Mouse (Mus musculus): ENCODE data around the gene Amer2.
"Not testable (repeated sequence)": the region's sequence is repeated elsewhere in the genome, so short reads cannot be mapped to it uniquely, and the experiment has no call there.

The Amer2 gene

DNA sequence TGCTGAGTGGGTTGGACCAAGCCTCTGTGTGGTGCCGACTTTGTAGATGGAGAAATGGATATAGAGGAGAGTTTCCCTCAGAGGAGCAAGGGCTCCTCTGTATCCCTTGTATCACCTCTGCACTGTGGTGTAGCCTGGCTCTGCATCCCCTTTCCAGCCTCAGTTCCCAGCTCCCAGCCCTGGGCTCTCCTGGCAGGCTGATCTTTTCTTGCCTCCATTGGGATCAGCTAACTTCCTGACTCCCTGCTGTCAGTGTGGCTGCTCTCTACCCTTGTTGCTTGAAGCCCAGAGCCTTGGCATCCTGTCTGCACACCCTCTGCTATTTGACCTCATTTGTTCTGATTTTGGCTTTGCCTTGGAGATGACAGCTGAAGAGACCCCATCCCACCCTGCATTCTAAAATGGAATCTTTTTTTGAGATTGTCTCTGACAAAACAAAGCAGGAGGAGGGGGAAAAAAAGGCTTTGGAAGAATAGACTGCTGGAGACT is at the start of gene Amer2:
Amer2 (plus strand) TSS at position 439 of the 489 bp plus-strand sequence.
- no peak for DNase-seq (ENCODE audit: low spot score in 2 of 2)

DNA sequence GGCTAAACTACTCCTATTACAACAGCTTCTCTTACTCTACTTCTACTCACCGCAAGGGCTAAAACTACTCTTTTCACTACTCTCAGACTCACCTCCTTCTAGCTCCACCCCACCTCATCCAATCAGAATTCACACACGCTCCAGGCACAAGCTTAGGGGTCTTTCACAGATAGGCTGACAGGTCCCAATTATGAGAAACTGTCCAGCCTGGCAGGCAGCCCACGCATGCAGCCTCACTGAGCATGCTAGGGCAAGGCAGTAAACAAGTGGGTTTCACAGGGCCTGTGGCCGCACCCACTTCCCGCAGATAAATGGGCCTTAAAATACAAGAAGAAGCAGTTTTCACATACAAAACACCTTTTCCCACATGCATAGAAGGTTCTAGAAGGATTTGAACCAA is 33.1 kb upstream of the Amer2 start:
- not testable (repeated sequence) for DNase-seq (ENCODE audit: low spot score in 2 of 2)

DNA sequence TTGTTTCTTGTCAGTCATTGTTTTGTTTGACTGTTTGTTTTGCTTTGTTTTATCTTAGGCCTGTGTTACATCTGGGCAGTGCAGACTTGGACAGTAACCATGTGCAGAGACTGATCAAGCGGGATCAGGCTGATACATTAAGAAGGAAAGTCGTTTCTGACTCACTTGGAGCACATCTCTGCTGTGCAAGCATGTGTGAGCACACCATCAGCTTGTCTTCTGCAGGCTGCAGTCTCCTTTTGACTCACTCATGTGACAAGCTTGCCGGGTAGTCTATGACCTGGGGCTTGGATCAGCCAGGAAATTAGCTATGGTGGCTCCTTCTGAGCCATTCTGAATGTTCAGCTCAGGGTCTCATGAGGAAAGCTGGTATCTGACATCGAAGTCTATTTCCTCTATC is 32.5 kb upstream of the Amer2 start:
- DNase-seq (ENCODE audit: low spot score in 2 of 2), result no peak

DNA sequence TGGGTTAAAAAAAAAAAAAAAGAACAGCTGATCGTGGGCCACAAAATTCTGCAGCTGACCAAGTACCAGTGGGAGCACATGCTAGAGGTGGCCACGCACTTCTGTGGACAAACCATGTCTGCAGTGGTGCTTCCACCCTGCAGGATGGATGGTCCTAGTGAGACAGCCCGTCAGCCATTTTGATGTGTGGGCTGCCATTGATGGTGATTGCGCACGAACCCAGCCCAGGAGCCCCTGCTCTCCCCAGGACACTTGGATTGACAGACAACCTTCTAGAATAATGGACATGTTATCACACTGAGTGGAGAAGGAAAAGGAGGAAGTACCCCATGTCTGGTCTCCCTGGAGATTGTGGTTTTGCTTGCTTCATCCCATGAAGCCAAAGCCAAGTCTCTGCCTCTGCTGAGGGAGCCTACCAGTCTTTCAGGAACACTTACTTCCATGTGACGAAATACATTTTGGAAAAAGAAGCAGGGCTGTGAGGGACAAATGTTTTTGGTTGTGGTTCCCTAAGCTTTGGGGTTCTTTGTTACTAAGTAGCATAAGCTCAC is 27.7 kb upstream of the Amer2 start:
- no peak for DNase-seq (ENCODE audit: low spot score in 2 of 2)

DNA sequence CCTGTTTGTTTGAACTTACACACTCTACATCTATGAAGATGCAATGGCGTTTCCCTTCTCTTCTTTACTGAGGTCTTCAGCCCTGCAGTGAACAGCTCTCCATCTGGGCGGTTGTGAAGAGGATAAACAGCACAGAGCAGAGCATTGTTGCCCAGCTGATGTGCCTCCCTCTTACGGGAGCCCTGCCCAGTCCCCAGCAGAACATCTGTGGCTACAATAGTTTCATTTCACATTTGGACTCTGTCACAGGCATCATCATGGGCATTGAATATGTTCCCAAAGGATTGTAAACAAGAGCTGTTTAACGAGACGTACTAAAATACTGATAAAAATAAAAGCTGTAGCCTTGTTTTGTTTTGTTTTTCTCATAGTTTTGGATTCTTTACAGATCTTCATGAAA is 14.7 kb upstream of the Amer2 start:
- DNase-seq (ENCODE audit: low spot score in 2 of 2), result no peak

DNA sequence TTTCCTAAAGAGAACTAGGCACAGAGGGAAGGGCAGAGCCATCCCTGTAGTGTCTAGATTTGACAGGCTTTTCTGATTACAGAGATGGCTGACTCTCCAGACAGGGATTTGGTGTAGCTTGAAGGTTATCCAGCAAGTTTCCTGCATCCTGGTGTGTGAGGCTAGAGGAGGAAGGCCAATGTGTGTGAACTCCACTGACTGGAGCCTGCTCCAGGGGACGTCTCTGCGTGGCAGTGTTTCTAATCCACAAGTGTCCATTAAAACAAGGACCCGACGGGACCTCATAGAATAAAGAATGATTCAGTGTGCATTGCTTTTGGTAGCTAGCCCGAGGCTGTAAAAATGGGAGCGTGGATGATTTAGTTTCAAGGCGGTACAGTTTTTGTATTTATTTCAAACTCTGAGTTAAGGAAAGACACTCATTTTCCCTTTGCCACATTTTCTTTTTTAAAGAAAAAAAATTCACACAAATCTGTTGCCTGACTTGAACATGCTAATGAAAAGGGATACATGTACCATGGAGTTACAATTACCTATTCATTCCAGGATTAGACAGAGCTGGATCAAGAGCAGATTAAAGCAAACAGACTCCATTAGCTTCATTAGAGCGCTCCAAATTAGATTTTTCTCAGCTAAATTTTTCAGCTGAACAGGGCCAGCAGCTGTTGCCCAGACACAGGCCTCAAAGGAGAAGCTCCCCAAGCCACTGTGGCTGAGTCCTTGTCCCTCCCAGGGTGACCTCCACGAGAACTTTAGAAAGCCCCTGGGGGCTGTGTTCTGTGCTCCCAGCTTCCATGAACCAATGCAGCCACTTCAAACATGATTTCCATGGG is 11.5 kb upstream of the Amer2 start:
- DNase-seq (ENCODE audit: low spot score in 2 of 2), result no peak

DNA sequence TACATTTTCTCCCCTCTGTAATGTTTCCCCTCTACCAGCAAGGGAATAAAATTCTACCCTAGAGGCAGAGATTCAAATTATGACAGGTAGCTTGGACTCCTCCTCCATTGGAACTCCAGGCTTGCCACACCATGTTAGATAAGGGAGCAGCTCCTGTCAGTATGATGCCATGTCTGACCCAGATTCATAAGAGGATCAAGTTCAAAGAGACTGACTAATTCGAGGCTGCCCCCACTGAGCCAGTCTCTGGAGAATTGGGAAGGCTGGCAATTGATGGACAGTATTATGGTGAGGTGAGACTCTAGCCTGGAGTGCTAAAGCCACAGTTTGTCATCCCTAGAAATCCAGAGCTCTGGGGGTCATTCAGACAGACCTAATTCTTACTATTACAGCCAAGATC is 6.3 kb upstream of the Amer2 start:
- no peak for DNase-seq (ENCODE audit: low spot score in 2 of 2)

DNA sequence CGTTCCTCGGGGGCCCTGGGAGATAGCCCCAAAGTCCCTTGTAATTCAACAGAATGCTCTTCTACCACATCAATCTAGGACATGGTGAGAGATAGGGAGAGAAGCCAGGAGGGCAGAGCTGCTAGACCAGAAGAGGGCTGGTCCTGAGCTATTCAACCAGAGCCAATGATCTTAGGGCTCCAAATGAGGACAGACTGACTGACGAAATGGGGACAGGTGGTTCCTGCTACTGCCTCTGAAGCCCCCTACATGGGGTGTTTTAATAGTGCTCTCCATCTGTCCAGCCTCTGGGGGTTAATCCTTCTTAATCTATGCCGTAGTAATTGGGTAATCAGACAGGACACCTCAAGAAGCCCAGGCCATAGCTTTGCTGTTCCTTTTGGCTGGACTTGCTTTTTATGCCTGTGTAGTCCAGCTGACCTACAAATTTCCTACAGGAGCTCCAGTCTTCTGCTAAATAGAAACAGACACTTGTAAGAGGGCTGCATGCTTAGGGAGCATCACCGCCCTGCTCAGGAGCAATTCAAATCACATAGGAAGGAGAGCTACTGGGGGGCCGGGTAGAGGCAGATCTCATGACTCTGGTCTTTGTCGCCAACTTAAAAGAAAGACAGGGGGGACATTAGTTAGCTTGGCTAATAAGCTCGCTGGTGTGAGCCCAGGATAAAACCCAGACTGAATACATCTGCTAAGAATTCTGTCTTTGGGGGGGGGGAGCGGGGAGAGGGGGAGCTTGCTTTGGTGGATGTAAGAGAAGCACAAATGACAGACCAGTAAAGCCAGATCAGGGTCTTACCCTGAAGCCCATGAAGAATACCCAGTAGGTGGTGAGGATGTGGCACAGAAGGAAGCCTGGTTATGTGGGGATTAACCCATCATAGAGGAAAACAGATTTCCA is 4.0 kb upstream of the Amer2 start:
- DNase-seq (ENCODE audit: low spot score in 2 of 2), result no peak

DNA sequence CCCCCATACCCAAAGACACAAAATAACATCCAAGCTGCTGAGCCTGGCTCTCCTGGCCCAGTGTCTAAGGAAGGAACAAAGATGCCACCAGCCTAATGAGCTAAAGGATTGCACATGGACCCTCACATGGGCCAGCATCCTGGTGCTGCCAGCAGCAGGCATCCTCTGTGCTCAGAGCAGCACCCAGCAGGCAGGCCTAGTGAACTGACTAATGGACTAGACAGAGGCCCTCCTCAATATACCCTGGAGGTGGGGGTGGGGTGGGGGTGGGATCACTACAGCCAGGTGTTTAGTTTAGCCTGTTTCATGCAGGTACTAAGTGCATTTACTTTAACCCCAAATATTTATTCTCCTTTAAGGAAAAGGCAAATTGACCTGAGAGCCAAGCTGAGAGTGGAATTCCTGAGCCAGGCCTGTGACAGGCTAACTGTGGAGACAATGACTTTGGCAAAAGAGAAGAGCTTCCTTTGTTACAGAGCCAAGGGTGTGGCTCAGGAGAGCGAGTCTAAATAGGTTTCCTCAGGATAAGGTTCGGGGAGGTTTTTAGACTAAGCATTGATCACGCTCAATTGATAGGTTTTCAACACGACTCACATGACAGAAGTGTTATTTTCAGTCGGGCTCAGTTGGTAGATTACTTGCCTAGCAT is 3.3 kb upstream of the Amer2 start:
- no peak for DNase-seq (ENCODE audit: low spot score in 2 of 2)

DNA sequence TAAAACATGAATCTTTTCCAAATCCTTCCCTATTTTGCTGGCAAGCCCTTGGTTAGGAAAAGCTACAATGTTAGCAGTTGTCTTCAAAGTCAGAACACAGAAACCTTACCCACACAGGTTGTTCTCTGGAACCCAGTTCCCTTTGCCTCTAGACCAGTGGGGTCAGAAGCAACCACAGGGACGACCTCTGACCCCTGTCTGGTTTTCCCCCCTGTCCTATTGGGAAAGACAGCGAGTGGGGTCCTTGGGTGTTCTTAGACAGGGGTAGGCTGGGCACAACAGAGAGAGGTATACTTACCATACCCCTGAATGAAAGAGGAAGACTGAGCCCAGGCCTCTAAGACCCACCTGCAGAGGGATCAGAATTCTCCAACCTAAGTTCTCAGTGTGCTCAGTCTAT is 4.0 kb downstream of the Amer2 start:
- DNase-seq (ENCODE audit: low spot score in 2 of 2), result no peak

DNA sequence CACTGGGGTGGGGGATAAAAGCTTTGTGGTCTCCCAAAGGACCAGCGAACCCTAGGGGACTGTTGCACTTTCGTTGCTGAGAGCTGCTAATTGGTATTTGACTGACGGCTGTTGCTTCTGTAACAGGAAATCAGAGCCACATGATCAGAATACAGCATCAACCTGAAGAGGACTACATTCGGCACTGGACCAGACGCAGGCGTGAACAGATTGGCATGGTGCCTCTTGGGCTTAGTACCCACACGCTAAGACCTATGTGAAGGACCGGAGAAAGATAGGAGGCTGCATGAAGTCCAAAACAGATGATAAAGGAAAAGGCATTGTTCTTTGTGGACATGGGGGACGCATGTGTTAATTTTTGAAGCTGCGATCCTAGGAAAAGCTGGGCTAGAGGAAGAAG is 4.5 kb downstream of the Amer2 start:
- DNase-seq (ENCODE audit: low spot score in 2 of 2), result peak in 1 of 2 experiments; percentile 42

DNA sequence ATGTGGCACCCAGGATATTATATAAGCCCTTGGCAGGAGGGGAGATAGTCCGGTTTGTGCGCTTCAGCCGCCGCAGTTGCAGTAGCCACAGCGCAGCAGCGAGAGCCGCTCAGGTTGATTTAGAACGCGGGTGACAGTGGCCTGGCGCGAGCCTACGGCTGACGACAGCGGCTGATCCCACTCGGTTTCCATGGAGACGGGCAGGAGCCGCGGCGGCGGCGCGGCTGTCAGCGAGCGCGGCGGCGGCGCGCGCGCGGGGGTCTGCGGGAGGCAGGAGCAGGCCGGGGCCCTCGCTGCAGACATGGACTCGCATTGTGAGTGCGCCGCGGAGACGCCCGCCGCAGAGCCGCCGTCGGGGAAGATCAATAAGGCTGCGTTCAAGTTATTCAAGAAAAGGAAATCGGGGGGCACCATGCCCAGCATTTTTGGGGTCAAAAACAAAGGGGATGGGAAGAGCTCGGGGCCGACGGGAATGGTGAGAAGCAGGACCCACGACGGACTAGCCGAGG is 5.1 kb downstream of the Amer2 start:
- DNase-seq (ENCODE audit: low spot score in 2 of 2), result peak; percentile 83 to 88

DNA sequence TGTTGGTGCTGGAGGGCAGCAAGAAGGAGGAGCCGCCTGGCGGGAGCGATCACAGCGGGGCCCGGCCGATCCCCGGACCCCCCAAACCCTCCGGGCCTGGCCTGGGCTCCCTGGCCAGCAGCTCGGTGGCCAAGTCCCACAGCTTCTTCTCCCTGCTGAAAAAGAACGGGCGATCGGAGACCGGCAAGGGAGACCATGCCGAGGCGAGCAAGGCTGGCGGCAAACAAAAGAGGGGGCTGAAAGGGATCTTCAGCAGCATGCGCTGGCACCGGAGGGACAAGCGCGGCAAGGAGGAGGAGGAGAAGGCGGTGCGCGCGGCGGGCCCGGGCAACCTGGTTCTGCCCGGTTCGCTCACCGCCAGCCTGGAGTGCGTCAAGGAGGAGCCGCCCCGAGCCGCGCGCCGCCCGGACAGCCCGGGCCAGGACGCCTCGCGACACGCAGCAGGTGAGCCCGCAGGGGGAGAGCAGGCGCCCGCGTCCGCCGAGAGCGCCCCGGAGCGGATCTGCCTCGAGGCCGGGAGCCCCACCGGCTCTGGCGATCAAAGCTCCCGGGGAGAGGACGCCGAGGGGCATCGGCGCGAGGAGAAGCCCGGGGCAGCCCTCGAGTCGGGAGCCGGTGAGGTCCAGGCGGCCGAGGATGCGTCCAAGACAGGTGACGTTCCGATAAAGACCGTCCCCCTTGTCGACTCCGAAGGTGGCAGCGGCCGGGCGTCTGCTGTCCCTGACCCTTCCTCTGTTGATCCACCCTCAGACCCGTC is 5.7 kb downstream of the Amer2 start:
- DNase-seq (ENCODE audit: low spot score in 2 of 2), result peak in 1 of 2 experiments; percentile 60

DNA sequence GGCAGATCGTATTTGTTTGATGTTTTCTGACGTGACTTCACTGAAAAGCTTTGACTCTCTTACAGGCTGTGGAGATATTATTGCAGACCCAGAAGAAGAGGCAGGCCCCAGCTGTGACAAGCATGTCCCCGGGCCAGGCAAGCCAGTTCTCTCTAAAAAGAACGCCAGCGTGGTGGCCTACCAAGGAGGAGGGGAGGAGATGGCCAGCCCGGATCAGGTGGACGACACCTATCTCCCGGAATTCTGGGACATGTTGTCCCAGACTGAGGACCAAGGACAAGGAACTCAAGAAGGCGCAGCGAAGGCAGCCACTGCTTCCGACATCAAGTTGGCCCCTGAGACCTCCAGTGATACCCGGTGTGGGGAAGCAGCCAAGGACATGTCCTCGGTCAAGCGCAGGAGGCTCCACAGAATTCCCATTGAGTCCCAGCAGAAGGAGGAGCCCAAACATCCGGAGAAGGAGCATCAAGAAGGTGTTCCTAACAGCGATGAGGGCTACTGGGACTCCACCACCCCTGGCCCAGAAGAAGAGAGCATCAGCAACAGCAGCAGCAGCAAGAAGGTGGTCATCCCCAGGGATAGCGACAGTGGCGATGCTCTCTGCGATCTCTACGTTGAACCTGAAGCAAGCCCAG is 6.4 kb downstream of the Amer2 start:
- no peak for DNase-seq (ENCODE audit: low spot score in 2 of 2)

DNA sequence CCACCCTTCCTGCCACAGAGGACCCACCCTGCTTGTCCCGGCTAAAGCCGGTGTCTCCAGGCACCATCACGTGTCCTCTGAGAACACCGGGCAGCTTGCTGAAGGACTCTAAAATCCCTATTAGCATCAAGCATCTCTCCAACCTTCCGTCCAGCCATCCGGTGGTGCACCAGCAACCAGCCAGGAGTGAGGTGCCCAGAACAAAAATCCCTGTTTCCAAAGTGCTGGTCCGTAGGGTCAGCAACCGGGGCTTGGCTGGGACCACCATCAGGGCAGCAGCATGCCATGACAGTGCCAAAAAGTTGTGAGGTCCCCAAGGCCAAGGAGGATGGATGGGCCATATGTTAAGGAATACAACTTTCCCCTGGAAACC is 6.9 kb downstream of the Amer2 start:
- no peak for DNase-seq (ENCODE audit: low spot score in 2 of 2)

DNA sequence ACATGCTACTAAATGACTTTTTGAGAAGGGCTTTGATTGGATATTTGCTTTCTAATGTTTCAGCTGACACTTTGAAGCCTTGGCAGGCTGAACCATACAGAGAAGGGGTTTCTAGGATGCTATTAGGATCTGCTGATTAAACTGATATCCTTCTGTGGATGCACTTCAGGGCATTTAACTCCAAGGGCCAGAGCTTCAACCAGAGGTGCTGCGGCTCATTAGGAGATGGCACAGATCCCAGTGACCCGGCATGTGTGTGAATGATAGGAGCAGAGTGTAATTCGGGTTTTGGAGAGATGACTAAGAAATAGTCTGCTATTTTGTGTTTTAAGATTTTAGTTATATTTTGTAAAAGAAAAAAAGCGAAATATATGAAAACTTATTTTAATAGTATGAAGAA is 8.6 kb downstream of the Amer2 start:
- DNase-seq (ENCODE audit: low spot score in 2 of 2), result no peak

DNA sequence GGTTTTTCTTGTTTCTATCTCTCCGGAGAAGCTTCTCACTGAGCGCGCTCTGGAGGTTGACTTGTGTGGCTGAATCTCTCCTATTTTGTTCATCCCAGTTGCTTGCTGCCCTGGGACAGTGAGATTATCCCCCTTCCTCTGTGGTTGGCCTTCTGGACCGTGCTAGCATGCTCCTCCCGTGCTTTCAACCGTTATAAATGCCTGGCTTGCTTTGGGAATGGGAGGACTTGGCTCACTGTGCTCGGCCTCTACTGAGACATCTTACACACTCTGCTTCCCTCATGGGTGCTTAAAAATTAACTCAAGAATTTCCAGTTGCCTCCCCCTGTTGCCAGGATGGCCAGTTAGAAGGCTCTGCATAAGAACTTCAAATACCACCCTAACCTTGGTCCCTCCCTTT is 10.8 kb downstream of the Amer2 start:
- no peak for DNase-seq (ENCODE audit: low spot score in 2 of 2)

DNA sequence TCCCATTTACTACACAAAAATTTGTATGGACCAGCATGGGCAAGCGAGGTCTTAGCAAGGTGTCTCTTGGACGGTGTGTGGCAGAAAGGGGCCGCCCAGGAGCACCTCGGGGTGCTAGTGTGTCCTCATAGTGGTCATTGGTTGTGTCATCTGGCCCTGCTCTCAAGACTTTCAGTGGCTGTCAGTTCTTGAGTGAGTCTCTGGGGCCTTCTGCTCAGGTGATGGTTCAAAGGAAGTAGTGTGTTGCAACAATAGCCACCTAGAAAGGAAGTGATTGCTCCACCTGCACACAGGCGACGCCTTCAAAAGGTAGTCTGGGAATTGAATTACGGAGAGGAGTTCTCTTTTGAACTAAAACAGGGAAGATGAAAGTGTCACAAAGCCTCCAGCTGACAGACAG is 11.2 kb downstream of the Amer2 start:
- no peak for DNase-seq (ENCODE audit: low spot score in 2 of 2)

DNA sequence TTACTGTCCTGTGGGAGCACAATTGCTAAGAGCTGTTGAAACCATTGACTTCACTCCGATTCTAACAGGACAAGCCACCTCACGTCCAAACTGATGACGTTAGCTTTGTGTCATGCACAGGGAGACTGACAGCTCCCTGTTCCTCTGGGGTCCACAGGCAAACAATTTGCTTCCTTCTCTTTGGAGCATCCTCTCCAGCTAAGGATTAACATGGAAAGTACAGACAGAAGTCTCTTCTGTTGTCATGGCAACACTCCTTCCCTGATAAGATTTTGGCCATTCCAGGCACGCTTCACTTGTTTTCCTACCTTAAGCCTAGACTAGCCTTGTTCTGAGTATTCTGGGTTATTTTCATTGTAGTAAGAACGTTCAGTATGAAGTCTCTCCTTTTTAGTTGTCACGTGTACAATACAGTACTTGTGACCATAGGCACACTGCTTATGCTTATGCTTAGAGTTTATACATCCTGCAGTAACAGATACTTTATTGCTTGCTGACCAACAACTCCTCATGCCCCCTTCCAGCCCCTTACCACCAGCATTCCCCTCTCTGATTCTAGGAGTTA is 12.1 kb downstream of the Amer2 start:
- DNase-seq (ENCODE audit: low spot score in 2 of 2), result no peak

Measured in frontal cortex, postnatal 10 days (tissue).